Mouse (Mus musculus): ENCODE results near the gene D630003M21Rik.

D630003M21Rik gene

DNA sequence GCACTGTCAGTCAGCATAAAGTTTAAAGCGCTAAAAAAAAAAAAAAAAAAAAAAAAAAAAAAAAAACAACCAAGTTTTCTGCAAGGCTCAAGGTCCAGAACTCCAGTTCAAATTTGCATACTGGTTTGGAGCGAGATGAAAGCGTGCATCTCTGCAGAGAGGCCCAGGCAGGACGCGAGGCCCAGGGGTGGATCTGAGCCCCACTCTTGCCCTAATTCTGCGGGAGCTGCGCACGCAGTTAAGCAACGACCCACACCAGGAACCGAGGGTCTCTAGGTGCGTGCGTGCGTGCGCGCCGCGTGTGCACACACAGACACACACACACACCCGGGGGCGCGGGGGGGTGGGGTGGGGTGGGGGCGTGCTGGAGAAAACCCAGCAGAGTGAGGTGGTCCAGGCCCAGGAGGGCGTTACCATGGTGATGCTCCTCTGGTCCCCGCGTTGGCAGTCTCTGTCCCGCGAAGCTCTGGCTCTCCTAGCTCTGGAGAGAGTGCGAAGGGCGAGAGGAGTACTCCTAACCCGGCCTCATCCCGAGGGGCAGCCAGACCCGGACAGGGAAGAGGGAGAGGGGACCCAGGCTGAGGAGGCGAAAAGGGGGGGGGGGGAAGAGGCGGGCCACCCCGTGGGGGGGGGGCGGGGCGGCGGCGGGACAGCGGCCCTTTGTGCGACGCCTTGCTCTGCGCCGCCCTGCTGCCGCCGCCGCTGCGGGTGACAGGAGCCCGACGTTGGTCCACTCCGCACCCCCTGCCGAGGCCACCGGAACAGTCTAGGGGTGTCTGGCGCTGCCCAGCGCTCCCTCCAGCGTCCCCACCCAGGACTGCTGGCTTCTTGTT lies at the start of gene D630003M21Rik:
D630003M21Rik (minus strand) TSS at position 553 of the 833 bp plus-strand sequence.
- peak; percentile 97 for DNase-seq

DNA sequence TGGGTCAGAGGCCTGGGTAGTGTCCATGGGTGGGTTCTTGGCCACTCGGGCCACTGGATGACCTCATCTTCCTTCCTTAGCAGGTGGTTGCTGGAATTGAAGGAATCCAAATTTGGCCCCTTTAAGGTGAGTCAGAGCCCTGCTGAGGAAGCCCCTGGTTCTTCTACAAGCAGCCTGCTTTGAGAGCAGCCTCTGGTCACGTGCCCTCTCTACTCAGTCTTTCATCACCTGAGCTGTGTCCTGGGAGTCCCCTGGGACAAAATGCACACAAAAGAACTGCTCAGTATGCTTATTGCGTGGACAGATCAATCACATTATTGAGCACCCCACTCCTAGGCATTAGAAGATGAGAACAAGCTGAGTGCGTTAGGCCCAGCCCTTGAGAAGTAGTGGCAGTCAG lies 47.9 kb upstream of the D630003M21Rik start:
- DNase-seq = peak; percentile 89

DNA sequence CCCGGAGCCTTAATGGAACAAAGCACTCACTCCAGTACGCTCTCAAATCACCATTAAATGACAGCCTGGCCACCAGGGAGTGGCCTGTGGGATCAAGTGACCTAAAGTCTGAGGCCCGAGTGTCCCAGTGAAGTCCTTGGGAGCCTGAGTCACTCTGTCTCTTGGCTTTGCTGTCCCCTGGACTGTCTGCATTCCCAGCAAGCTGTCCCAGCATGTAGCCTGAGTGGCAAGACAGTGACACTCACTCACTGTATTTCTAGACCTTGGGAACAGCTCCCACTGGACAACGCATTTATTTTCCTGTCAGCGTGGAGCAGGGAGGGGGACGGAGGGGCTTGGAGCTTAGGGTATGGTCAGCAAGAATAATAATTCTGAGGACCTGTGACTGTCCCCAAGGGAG lies 47.4 kb upstream of the D630003M21Rik start:
- DNase-seq = no peak

DNA sequence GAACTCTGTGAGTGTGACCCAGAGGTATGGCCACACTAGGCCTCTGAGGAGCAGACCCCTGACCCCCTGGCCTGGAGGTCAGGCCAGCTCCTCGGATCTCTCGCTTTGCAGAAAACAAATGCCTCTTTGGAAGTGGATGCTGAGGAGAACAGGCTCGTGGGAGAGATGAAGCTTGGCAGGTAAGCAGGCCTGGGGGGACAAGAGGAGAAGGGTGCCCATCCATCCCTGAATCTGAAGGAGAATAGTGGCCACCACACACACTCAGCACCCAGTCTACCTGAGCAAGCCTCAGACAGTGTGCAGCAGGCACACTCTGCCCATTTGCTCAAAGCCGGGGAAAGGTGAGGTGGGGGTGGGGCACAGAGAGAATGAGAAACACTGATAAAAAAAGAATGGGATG lies 46.8 kb upstream of the D630003M21Rik start:
- peak; percentile 76 for DNase-seq

DNA sequence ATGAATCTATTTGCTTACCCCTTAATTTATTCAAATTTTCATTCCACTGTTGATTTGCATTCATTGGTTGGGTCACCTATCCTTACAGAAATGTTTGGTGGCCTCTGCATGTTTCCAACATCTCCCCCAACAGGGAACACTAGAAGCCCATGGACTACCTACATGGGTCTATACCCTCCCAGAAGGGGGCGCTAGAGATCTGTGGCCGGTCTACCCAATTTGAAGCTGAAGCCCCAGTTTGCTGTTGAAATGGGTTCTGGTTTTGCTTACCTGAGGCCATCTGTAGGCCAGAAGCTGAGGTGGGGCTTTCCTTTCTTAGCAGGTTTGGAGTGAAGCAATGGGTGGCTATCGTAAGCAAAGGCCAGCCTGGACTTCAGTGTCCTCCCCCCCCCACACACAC lies 46.3 kb upstream of the D630003M21Rik start:
- peak; percentile 85 for DNase-seq

DNA sequence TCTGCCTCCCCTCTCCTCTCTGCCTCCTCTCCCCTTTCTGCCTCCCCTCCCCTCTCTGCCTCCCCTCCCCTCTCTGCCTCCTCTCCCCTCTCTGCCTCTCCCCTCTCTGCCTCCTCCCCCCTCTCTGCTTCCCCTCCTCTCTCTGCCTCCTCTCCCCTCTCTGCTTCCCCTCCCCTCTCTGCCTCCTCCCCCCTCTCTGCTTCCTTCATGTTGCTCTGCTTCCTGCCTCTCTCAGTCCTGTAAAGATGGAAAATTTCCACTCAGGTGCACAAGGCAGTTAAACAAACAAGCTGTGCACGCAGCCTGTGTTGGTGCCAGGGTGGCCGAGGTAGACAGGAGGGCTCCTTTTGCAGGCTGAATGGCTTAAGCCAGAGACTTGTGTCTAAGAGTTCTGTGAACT lies 44.6 kb upstream of the D630003M21Rik start:
- peak; percentile 73 for DNase-seq

DNA sequence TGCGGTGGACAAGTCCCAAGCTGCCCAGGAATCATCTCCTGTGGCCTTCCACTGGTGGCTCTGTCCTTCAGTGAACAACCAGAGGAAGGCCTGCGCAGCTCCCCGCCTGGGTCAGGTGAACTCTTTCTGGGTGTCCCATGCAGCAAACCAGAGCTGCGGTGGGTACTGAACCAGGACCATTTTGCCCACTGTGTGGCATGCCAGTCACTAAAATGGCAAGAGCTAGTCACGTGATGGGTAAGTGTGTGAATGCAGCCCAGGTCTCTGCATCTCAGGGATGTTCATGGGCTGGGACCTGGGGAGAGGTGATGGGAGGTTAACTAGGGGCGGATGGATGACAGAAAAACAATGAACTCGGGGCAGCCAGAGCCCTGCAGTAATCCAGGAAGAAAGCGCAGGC lies 41.0 kb upstream of the D630003M21Rik start:
- peak; percentile 83 for DNase-seq

DNA sequence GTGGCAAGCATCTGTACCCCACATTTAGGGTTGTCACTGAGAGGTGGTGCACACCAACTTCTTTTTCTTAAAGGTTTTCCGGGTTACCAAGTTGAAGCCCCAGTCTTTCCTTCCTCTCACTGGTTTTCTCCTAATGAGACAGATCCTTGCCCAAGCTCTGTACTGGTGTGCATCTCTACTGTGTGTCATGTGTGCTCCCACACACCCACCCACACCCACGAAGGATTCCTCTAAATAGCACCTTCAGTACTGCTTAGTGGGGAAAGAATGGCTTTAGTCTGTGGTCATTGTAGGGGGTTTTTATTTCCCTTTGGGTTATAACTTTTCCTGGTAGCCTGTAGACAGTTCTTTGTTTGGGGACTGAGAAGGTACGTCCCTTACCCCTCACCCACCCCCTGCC lies 35.9 kb upstream of the D630003M21Rik start:
- no peak for DNase-seq

DNA sequence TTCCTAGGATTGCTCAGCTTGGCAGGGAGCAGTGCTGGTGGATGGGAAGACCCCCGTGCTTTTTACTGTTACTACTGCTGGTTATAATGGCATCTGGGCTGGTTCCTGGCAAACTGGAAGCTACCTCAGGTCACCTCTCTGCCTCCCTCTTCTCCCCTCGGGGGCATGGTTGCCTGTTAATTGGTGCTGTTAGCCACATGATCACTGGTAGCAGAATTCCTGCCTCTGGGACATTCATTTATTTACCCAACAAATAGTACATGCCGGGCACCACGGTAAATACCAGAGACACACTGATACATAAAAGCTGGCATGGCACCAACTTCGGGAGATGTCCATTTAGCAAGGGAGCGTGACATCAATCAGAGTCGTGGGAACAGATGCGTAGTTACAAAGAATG lies 30.5 kb upstream of the D630003M21Rik start:
- DNase-seq = no peak

DNA sequence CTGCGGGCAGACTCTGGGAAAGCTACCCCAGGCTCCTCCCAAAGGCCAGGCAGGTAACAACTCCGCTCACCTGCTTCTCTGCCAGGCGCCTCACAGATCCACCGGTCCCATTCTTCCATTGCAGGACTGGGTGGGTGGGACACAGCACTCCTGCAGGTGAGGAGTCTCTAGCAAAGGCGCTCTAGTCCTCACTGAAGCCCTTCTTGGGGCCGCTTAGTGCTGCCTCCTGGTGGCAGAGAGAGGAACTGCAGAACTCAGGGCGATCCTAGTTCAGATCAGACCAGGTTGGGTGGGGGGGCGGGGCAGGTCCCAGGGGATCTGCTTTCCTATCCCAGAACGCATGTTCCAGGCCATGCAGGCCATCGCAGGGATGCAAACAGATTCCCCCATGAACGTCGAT lies 29.8 kb upstream of the D630003M21Rik start:
- peak; percentile 95 for DNase-seq

DNA sequence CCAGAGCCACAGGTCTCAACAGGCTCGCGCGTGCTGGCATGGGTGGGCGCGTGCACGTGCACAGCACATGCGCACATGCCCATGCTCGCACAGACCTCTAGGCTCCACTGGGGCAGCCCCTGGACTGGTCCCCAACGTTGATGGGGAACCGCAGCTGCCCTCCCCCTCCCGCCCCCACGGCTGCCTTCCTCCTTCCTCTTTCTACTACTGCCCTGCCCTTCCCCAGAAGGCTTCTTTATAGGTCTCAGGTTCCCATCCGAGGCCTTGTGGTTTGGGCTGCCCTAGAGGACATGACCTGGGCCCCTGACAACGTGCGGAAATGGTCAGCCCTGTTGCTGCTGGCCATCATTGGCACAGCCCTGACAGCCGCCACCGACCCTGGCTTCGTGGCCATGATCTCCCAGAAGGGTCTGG lies 29.0 kb upstream of the D630003M21Rik start, which contains the start of gene Bpi:
Bpi (plus strand) TSS at position 90 of the 414 bp plus-strand sequence.
- no peak for DNase-seq

DNA sequence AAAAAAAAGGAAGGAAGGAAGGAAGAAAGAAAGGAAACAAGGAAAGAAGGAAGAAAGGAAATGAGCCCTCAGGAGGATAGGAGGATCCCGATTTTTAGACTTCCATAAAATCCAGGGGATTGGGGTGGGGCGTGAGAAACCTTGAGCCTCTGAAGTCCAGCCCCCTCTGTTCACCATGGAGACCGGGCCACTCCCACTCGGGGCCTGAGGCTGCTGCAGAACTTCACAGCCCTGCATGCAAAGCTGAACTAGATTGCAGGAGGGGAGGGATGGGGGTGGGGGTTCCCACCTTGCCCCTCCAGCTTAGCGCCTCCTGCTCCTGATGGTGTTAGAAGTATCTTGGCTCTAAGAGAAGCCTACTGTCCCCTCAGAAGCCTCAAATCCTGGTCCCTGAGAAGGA lies 27.9 kb upstream of the D630003M21Rik start:
- peak; percentile 96 for DNase-seq

DNA sequence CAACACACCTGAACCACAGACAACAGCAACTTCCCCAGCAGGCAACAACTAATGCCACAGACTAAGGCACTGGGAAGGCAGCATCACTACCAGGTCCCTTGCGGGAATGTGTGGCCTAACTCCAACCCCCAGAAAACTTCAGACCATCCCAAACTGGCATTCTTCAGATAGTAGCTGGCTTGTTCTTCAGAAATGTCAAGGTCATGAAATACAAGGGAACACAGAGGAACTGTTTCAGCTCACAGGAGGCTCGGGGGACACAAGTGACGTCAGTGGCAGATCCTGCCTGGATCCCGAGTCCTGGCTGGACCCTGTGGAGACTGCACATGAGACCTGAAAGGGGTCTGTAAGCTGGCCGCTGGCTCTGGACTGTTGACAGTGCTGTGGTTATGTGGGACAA lies 24.8 kb upstream of the D630003M21Rik start:
- no peak for DNase-seq

DNA sequence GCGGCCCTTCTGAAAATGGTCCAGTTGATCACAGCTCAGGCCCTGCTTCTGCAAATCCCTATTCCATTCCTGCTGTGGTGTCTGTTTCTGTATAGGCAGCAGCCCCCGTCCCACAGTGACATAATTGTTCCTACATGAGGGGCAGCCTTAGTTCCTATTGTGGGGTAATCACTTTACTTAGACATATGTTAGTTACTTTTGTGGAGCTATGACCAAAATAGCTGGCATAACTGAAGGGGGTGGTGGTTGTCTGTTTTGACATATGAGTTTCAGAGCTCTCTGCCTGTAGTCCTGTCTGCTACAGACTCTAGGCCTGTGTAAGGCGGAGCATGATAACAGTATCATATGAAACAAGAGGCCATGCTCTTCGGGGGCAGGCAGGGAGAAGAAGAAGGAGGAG lies 21.5 kb upstream of the D630003M21Rik start:
- no peak for DNase-seq

DNA sequence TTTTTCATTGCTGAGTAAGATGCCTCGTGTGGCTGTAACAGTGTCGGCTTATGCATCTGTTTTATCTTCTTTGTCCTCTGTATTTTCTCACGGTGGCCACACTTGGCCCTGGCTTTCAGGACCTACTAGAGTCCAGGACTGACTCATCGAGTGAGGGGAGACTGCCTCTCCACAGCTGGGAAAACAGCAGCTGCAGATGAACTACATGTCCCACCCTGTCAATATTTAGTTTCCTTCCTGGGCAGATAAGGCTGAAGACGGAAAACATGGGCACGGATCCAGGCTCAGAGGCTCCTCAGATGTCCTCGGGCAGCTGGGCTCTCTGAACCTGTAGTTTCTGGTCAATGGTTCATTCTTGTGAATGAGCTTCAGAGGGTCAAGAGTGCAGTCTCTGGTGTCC lies 19.3 kb upstream of the D630003M21Rik start:
- peak; percentile 99 for DNase-seq

DNA sequence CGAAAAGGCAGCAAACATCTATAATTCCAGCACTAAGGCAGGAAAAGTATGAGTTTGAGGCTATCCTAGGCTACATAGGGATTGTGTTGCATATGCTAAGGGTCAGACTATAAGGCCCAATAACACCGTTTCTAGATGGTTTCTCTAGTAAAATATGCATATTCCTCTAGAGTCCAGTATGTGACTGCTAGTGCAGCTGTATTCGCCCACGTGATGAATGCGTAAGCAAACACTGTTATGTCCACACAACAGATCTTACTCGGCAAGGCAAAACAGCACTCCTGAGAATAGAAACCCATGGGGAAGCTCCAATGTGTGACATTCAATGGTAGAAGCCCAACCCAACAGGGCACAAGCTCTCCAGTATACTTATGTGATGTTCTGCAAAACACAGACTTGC lies 18.8 kb upstream of the D630003M21Rik start:
- no peak for DNase-seq

DNA sequence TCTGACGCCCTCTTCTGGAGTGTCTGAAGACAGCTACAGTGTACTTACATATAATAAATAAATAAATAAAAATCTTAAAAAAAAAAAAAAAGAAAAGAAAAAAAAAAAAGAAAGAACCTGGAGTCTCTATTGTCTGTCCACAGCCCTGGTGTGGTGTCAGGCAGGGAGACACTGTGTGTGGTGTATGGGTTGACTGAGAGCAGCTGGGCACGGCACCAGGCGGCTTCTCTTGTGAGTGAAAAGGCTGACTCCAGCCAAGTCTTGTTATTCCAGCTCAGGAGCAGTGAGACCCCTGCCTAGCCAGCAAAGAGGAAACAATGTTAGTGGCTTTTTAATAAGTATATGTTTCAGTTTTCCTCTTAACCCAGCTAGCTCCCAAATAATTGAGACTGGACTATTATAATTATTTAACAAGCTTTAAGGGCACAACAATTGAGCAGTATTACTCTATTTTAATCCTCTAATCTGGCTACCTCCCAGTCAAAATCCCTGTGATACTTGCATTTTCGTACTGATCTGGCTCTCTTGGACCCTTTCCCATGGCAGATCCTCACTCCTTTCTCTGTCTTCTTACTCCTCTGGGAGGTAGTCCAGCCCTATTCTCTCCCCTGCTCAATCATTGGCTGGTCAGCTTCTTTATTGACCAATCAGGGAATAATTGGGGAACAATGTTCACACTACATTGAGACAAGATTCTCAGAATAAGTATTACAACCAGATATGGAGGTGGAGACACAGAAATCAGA lies 16.2 kb upstream of the D630003M21Rik start:
- DNase-seq = no peak

DNA sequence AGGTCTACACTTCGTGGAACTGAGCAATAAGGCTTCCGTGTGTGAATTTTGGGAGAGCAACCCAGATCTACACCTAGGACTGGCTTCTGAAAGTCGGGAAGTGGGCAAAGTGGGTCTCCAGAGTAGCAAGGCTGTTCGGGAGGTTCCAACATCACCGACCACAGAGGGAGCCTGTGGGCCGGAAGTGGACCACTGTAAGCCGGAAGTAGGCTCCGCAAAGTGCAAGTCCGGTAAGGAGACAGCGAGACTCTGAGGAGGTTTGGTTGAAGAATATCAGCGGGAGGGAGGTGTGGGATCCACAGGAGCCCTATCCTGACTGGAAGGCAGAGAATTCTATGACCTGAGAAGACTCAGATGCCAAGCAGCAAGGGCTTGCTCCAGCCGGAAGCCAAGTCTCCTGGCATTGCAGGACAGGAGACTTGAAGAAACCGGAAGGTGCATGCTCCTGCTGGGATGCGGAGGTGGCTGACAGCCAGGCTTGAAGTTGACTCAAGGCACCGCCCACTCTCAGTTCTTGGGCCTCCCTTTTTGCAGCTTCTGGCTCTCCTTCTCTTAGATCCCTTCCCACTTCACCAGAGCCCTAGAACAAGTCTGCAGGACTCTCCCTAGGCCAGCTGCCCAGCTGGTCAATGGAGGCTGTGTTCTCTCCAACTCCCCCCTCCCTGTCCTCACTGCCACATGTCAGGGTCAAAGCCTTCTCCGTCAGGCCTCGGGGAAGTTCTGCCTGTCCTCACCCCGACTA lies 14.3 kb upstream of the D630003M21Rik start:
- DNase-seq = peak; percentile 99

DNA sequence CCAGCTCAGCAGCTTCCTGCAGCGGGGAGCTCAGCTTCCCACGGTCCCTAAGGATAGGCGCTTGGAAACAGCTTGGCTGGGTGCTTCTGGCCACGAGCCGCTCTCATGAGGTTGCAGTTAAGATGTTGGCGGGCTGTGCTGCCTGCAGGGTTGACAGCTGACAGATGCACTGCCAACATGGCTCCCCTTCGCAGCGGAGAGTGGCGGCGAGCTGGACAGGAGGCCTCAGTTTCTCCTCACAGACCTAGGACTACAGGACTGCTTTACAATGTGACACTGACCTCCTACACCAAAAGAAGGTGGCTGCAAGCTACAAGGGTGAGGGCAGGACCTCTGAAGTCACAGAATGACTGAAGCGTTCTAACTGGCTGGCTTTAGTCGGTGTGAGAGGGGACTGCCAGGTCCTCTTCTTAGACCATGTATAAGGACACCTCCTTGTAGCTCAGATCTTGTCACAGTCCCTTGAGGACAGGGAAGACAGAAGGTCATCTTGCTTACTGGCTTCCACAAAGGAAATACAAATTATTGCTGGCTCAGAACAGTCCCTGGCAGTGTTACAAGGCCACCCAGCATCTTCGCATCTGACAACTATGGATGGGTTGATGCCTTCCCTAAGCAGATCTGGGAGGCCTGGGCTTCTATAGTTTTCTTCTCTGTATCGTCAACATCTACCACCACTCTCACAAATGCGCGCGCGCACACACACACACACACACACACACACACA lies 13.3 kb upstream of the D630003M21Rik start:
- peak; percentile 98 for DNase-seq

DNA sequence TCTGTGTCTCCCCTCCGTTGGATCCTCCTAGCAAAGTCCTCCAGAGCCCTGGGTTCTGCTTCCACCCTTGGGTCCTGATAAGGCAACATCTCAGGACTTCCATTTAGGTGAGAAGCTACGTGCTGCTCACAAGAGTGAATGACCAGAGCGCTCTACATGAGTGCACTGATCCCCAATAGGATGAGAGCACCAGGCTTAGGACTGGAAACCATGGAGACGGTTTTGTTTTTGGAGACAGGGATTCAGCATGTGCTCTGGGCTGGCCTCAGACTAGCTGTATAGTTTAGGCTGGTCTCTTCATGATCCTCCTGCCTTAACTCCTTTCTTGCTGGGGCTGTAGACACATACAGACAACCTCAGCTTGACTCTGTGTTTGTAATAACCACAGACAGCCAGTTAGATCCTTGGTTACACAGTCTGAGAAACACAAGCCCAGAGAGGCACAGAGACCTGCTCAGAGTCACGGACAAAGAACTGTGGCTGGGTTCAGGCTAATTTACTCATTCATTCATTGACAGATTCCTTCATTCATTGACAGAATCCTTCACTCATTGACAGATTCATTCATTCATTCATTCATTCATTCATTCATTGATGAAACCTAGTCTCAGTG lies 12.2 kb upstream of the D630003M21Rik start:
- no peak for DNase-seq

DNA sequence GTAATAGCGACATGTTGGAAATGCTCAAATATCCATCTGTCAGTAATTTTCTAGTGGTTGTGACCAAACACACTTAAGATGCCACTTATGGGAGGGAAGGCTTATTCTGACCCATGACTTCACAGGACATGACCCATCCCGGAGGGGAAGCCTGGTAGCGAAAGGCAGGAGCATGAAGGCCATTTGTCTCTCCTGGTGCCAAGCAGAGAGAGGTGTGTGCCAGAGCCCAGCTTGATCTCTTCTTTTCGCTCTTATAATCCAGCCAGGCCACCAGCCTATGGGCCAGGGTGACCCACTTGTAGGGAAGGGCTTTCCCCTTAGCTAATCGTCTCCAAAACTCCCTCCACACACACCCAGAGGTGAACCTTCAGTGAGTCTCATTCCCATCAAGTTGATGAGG lies 9.1 kb upstream of the D630003M21Rik start:
- DNase-seq = no peak

DNA sequence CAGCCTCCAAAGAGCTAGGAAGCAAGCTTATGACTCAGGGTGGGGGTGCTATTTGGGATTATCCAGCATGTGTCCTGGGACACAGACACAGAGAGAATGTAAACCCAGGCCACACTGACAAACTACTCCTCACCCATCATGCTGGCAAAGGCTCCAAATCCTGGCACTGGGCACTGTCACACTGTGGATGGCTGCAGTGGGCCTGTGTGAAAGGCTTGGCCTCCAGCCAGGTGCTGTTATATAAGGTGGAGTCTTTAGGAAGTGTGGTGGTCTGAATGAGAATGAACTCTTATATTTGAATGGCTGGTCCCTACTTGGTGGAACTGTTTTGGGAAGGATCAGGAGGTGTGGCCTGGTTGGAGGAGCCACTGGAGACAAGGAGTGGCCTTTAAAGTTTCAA lies 7.7 kb upstream of the D630003M21Rik start:
- no peak for DNase-seq
